Mouse (Mus musculus): Measurements from ENCODE around the gene Scn11a.

The Scn11a gene

GRCm38 (mm10) chr9:119796791-119797190, 28.5 kb downstream of the Scn11a start:
- DNase-seq (ENCODE audit: low read depth, low spot score), result no peak

GRCm38 (mm10) chr9:119795254-119795912, 29.9 kb downstream of the Scn11a start:
- DNase-seq (ENCODE audit: low read depth, low spot score), result no peak

- no peak for DNase-seq (ENCODE audit: low read depth, low spot score)
Observed at GRCm38 (mm10) chr9:119794470-119794869, 30.8 kb downstream of the Scn11a start.

- peak; percentile 74 for DNase-seq (ENCODE audit: low read depth, low spot score)
Observed at GRCm38 (mm10) chr9:119792505-119792904, 32.8 kb downstream of the Scn11a start.

GRCm38 (mm10) chr9:119780901-119781300, 44.4 kb downstream of the Scn11a start:
- no peak for DNase-seq (ENCODE audit: low read depth, low spot score)

GRCm38 (mm10) chr9:119776661-119777060, 48.6 kb downstream of the Scn11a start:
- DNase-seq (ENCODE audit: low read depth, low spot score), result no peak

GRCm38 (mm10) chr9:119768585-119768984, 56.7 kb downstream of the Scn11a start:
- DNase-seq (ENCODE audit: low read depth, low spot score), result peak; percentile 80

GRCm38 (mm10) chr9:119760226-119760625, 65.0 kb downstream of the Scn11a start:
- DNase-seq (ENCODE audit: low read depth, low spot score), result peak; percentile 33

GRCm38 (mm10) chr9:119759457-119759856, 65.8 kb downstream of the Scn11a start:
- peak; percentile 51 for DNase-seq (ENCODE audit: low read depth, low spot score)

GRCm38 (mm10) chr9:119751507-119751906, 73.7 kb downstream of the Scn11a start:
- peak; percentile 62 for DNase-seq (ENCODE audit: low read depth, low spot score)

GRCm38 (mm10) chr9:119749112-119749511, 76.1 kb downstream of the Scn11a start:
- no peak for DNase-seq (ENCODE audit: low read depth, low spot score)

- DNase-seq (ENCODE audit: low read depth, low spot score), result no peak
Observed at GRCm38 (mm10) chr9:119743900-119744299, 81.4 kb downstream of the Scn11a start.

- no peak for DNase-seq (ENCODE audit: low read depth, low spot score)
Observed at GRCm38 (mm10) chr9:119743312-119743711, 81.9 kb downstream of the Scn11a start.

- no peak for DNase-seq (ENCODE audit: low read depth, low spot score)
Observed at GRCm38 (mm10) chr9:119741101-119741786, 84.0 kb downstream of the Scn11a start.

GRCm38 (mm10) chr9:119728412-119729097, 96.7 kb downstream of the Scn11a start:
- no peak for DNase-seq (ENCODE audit: low read depth, low spot score)

GRCm38 (mm10) chr9:119726990-119727389, 98.3 kb downstream of the Scn11a start:
- no peak for DNase-seq (ENCODE audit: low read depth, low spot score)

- no peak for DNase-seq (ENCODE audit: low read depth, low spot score)
Observed at GRCm38 (mm10) chr9:119725293-119725862, 99.9 kb downstream of the Scn11a start.

GRCm38 (mm10) chr9:119719222-119719621, 106.0 kb downstream of the Scn11a start, which contains the start of gene Scn10a:
TSS of gene Scn10a (minus strand) at chr9:119719322.
- no peak for DNase-seq (ENCODE audit: low read depth, low spot score)

GRCm38 (mm10) chr9:119706700-119707099, 118.6 kb downstream of the Scn11a start:
- peak; percentile 76 for DNase-seq (ENCODE audit: low read depth, low spot score)

Data from ZHBTc4 (cell line).